Mouse (Mus musculus): Measurements from ENCODE around the gene Git2.

Gene Git2

DNA sequence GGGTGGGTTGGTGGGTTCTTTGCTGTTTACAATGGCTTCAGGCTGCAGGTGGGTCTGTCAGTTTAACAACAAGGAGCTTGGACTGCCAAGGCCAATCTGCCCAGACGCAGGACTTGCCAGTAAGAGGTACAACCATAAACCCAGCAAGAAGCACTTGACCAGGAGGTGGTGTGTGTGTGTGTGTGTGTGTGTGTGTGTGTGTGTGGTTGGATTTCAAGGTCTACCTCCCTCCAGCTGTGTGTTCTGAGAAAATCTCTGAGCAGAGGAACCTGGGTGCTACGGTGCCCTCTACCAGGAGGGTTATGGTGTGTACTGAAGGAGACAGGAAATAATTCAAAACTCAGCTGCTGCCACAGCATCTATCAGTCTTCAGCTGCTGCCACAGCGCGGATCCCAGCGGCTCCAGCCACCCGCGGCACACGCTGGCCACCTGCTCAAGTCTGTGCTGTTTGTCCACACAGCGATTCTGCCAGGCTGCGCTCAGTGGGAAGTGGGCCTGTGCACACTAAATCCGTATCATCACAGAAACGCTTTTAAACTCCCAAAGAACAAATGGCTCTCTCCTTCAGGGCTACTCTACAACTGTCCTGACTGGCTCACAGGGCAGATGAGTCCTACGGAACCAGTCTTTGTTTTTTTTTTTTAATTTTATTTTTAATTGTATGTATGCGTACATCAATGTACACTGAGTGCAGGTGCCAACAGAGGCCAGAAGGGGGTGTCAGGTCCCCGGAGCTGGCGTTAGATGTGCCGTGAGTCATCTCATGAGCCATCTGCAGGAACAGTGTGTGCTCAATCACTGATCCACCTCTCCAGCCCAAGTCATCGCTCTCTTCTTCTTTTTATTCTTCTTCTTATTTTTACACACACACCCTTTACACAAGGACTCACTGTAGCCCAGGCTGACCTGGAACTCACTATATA, 10.2 kb downstream of the Git2 start:
- DNase-seq (ENCODE audit: low read depth, low spot score) = peak; percentile 38

DNA sequence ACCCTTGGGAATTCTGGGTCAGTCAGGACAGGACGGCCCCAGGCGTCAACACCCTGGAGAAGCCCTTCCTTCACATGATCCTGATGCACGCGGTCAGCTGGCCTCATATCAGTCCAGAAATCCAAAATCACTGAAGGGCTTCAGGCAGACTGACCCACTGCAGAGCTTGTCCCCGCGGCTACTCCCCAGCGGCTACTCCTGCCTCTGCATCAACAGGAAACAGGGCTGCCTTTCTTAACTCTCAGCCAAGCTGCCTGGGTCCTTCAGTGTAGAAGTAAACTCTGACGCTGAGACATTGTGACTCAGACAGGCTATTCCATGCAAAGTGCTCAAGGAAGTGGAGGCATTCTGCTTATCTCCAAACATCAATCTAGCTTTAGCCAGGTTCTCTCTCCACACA, 13.3 kb downstream of the Git2 start:
- no peak for DNase-seq (ENCODE audit: low read depth, low spot score)

DNA sequence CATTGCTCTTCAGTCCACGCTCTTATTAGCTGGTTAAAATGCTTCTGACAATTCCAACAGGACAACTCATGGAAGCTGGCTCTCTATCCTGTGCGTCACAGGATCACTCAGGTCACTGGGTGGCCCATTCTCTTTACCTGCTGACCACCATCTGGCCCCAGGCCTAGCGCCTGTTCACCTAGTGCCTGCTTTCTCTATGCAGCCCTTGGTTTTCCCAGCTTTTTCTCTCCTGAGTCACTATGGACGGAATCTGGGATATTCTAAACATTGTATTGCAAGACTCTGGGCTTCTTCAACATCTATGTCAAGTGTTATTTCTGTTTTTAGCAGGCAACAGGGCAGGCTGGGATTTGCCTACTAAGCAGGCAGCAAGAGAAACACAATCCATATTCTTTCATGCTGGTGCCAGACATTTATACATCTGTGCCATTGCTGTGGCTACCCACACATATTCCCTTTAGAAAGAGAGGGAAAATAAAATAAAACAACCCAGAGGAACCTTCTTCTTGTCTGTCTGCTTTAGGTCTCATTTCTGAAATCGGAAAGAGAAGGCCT, 15.7 kb downstream of the Git2 start:
- no peak for DNase-seq (ENCODE audit: low read depth, low spot score)

DNA sequence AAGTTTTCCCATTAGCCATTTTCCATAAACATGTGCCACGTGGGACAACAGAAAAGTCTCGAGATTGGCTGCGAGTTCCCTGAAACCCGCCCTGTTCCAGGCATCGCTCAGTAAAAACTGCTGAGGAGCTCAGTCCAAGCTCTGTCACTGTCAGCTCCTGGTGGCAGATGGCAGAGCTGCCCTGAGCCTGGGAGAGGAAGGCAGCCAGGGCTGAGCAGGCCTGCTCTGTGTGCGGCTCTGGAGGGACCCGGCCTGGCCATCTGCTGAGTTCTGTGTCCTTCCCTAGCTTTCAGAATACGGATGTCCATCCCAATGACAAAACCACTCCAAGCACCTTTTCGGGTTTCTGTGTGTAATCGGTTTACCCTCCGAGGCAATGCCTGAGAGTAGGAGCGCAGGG, 21.9 kb downstream of the Git2 start:
- DNase-seq (ENCODE audit: low read depth, low spot score) = no peak

DNA sequence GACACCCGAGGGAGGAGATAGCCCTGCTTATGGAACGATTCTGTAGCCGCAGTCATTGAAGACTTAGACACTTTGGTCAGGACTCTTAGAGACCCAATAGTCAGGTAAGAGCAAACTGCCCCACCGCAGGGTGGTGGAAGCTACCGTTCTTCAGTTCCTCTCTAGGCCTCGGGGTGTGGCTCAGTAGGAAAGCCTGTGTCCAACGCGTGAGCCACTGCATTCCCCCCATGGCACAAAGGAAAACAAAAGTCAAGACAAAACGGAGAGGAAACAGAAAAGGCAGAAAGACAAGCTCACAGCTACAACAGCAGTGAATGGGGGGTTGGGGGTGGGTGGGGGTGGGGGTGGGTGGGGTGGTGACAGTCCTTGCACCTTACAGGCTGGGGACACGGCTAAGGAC, 22.9 kb downstream of the Git2 start:
- no peak for DNase-seq (ENCODE audit: low read depth, low spot score)

DNA sequence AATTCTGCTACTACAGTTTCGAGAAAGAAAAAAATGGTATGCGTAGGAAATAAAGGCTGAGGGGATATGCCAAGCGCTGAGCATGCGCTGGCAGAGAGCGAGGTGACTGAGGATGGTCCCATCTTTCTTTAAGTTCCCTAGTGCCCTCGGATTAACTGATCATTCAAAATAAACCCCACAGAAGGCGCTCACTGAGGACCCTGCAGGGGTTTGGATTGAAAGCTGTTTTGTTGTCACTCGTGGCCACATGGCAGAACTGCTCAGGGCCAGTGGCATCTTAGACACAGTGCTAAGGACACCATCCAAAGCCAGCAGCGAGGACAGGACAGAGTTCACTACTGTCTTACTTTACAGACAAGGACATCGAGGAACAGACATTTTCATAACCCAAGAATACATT, 25.0 kb downstream of the Git2 start:
- DNase-seq (ENCODE audit: low read depth, low spot score) = no peak

DNA sequence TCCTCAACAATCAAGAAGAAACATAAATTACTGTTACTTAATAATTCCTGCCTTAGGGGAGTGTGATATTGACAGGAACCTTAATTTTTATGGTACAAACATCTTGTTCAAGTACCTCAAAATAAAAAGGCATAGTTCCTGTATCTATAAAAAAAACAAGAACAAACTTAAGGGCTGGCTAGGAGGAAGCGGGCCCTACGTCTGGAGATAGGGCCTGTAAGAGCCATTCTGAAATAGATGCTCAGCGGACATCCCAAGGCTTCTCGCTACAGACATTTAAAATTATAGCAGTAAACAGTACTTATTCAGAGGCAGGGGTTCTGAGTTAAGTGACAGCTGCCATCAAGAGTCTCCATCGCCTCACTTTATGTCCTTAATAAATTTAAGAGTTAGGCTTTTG, 27.8 kb downstream of the Git2 start:
- DNase-seq (ENCODE audit: low read depth, low spot score) = peak; percentile 65

DNA sequence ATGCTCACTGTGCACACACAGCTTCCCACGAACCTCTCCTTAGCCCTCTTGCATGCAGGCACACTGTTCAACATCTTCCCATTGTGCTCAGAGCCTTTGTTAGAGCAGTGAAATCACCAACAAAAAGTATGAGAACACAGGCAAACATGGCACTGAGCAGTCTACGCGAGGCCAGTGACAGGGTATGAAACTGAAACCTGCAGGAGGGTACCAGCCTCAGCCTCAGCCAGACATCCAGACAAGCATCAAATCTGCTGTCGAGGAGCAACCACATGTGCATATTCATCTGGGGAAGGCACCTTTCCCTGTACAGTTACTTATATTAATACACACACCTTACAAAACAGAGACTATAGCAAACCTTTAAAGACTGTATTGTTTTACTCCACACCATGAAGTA, 28.4 kb downstream of the Git2 start:
- peak; percentile 64 for DNase-seq (ENCODE audit: low read depth, low spot score)

DNA sequence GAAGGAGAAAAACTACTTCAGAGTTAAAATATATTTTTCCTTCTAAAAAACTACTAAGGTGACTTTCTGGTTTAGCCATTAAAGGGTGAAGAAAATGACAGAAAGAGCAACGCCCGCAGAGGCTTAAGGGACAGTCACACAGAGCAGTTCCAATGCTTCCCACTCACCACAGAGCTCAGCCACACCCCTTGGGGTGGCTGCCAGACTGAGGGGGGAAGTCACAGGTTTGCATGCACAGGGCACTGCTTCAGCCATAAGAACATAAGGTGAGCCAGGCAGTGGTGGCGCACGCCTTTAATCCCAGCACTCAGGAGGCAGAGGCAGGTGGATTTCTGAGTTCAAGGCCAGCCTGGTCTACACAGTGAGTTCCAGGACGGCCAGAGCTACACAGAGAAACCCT, 29.7 kb downstream of the Git2 start:
- no peak for DNase-seq (ENCODE audit: low read depth, low spot score)

DNA sequence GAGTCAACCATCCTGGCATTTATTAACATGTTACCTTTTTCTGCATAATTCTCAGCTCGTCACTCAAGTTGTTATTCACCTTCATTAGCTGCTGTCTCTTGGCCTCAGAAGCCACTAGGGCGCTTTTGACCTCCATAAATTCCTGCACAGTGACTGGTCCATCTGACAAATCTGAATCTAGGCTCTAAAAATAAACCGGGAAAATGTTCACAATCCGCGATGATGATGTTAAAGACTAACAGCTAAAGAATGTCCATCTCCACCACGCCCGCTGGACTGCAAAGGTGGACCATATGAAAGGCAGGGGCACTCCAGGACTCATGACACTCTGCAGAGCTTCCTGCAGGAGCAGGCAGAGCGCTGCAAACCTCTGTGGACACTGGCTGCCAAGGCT, 31.6 kb downstream of the Git2 start:
- DNase-seq (ENCODE audit: low read depth, low spot score) = no peak

DNA sequence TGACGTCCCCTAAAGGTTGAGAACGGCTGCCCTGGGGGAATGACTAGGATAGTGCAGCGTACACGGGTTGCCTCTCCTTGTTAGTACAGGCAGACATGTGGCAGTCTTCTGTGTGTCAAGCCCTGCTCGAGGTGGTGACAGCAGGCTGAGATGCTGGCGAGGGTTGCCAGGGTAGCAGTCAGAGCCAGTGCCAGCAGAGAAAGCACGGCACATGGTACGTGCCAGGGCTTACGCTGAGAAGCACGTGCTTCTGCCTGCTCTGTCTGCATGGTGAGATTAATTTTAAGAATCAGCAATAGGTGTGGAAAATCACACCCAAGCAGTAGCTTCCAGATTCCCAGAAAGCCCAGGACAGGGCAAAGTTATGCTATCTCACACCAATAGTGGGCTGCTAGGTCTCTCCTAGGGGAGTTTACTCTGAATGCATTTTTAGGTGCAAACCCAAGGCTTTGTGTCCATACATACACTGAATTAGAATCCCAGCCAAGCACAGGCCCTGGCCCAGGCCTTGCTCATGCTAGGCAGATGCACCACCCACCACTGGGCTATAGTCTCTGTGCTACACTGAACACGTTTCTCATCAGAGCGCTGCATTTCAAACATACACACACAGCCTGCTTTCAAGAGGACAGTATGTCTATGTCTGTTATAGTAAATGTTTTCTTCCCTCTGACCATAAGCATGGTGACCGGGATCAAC, 32.2 kb downstream of the Git2 start:
- no peak for DNase-seq (ENCODE audit: low read depth, low spot score)

DNA sequence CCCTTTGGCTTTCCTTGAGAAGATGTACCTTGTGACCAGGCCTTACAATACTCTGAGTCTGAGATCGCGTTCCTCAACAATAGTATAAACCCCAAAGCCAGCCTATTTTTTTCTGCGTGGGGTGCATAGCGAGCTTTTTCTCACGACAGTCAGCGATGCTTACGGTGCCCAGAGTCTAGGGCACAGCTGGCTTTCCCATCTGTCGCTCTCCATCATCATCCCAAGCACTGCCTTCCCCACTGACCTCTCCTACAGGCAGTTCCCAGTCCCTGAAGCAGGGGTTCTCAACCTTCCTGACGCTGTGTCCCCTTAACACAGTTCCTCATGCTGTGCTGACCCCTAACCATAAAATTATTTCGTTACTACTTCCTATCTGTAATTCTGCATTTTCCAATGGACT, 32.7 kb downstream of the Git2 start:
- no peak for DNase-seq (ENCODE audit: low read depth, low spot score)

DNA sequence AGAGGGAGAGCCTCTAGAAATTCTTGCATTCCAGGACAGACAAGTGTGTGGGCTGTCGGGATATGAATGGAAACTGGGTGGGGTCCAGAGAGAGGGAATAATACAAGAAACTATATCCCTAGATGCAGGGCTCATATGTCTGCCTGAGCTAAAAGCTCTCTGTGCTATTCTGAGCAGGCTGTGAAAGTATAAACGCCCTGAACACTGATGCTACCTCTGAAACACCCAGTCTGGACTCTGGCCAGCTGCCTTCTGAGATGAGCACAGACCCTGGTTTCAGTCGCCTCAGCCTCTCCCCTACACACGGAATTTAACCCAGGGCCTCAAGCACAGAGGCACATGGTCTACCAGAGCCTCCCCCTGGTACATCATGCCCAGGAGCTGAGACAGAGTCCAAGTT, 34.7 kb downstream of the Git2 start:
- no peak for DNase-seq (ENCODE audit: low read depth, low spot score)

DNA sequence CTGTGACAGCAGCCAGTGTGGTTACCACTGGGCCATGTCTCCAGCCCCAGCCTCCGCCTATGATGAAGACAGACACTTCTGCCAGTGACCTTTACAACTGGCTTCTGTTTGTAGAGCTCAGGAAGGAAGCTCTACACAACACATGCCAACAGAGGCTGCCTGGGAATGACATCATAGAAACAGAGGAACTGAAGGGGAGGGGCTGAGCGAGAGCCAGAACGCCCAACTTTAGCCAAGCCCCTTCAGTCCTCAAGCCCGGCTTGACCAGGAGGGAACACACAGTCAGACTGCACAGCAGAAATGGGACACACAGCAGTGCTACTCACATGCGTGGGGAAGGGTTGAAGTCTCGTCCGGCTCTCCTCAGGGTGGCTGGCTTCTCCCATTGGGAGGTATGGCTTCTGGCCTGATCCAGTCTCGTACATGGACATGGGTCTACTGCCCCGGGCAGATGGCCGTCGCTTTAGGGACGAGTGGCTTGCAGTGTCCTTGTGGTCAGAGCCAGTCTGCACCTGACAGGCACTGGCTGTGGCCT, 36.5 kb downstream of the Git2 start:
- no peak for DNase-seq (ENCODE audit: low read depth, low spot score)

DNA sequence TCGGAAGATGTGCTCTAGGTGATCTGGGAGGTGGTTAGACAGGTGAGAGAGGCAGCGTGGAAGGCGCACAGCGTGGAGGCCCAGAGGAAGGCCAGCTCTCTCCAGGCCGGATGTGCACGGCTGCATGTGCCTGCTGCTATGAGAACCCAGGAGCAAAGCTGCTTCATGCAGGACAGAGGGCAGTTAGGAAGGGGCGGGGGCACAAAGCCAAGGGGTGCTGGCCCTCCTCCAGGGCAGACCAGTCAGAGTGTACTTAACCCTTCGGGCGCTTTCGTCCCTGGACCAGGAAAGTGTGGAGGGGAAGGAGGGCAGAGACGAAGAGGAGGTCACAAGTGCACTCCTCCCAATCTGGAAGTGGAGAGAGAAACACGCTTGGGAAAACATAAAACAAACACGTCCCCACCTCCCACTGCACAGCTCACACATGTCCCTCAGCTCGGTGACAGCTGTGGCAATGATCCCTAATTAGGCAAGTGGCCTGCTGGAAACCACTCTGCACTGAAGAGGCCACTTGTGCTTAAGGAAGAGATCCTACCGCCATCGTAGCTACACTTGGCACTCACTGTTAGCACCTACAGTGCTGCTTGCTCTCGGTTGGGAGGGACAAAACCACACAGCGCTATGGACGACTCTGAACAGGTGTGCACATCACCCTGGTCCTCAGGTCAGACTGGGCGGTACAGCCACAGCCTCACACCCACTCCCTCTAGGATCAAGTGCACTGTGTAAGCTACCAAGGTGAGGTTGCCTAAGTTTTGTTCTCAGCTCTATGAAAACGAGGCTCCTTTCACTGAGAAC, 38.0 kb downstream of the Git2 start:
- DNase-seq (ENCODE audit: low read depth, low spot score) = no peak

DNA sequence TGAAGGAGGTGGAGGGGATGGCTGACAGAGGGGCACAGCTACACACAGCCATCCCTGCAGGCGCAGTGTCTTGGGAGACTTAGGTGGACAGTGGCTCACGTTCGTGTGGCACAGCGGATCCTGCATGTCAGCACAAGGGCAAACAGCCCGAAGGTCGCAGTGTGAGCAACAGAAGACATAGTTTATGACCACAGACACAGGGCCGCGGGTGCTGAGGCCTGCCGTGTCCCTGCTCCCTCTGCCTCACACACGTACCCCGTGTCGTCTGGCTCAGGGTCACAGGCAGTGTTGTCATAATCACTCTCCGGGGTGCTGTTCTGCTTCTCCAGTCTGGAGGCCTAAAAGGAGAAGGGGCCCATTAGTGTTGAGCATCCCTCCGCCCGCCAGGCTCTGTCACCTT, 41.7 kb downstream of the Git2 start:
- no peak for DNase-seq (ENCODE audit: low read depth, low spot score)

DNA sequence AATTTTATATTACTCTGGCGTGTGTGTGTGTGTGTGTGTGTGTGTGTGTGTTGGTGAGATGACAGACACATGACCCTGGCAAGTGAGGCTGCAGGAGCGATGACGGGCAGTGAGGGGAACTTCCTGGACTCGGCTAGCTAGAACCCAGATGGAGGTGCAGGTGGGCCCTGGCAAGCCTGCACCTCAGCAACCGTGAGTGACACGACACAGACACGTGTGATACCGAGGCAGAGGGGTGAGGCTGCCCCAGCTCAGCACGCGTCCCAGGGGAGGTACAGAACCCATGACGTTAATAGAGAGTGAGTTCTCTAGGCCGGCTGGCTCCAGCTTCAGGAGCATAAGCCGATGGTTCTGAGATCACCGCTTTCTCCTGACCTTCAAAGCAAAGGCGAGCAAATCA, 43.3 kb downstream of the Git2 start:
- no peak for DNase-seq (ENCODE audit: low read depth, low spot score)

DNA sequence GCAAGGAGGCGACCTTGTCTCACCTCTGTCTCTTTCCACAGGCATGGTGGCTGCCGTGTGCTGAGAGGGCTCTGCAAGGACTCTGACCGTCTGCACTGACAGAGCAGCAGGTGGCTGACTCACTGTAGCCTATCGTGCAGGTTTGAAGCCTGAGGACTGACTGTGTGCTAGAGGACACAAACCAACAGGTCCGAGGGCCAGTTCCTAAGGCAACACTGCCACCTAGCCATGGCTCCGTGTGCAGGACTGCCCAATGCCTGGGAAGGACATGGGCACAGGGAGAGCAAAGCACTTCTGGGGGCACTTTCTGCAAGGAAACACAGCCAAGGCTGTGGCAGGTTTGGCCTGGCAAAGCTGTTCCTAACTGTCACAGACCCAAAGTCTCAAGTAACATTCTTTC, 43.8 kb downstream of the Git2 start:
- no peak for DNase-seq (ENCODE audit: low read depth, low spot score)

DNA sequence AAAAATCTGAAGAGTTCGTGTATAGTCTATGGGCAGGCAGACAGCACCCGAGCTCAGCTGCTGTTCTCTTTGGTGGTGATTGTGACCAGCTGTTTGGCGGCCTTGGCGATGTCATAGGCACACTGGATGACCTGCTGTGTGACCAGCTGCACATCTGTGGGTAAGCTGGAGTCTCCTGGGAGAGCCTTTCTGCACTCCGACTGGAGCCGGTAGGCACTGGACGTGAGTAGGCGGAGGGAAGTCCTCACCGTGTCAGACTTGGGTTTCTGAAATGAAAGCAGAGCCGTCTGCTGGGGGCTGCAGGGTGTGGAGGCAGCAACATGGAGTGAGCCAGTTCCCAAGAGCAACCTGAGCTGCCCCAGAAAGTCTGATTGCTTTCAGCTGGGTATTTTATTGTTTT, 45.2 kb downstream of the Git2 start:
- DNase-seq (ENCODE audit: low read depth, low spot score) = no peak

DNA sequence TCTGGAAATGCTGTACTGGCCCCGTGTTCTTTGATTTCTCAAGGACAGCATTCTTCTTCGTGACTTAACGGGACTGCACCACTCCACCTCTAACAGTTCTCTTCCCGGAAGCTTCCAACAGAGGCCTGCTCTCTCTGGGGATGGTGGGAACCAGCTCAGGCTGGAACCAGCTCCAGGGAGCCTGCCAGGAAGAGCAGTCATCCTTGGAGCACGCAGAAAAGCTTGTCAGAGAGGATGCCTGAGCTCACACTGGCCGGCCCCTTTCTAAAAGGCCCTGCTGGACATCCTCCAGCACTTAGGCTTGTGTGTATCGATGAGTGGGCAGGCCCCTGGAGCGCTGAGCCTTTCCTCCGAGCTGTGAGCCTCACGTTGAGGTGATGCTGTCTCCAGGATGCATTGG, 47.2 kb downstream of the Git2 start:
- DNase-seq (ENCODE audit: low read depth, low spot score) = no peak

DNA sequence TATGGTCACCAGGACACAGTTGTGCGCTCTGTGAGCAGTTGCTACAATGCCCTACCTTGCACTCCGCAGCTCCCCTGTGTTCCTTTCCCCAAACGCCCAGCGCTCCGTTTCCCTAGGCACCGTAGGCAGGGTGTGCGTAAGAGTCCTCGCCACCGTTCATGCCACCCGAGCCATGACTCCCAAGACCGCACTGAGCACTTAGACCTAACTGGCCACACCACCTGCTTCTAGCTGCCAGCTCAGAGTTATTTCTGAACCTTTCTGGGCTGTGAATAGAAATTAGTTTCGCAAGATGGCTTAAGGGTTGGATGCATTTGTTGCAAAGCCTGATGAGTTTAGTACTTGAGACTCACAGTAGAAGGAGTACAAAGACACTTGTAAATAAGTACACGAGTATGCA, 52.5 kb downstream of the Git2 start:
- peak; percentile 13 for DNase-seq (ENCODE audit: low read depth, low spot score)

DNA sequence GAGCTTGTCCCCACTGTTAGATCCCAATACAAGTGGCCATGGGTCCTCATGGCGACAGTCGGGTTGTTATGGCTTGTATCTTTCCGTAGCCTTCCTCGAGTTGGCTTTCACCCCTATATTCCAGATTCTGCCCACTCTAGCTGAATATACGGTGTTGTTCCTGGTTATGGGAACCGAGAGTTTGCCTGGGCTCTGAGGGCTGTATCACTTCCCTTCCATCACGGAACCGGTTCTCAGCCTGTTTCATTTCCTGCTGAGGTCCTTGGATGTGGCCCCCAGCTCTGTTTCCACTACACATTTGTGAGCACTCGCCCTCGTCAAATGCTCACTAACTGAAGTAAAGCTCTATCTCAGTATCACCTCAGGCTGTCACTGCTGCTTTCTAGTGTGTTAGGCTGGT, 53.3 kb downstream of the Git2 start:
- no peak for DNase-seq (ENCODE audit: low read depth, low spot score)
